Mouse (Mus musculus): Measurements from ENCODE around the gene Slc43a1. TPM values are rescaled to one million over a fixed set of nuclear protein-coding genes. Genes with fewer than 3 reads are reported as not detected.

Gene Slc43a1
- polyA plus RNA-seq, 1 experiment from 2014 or later = 36.6 TPM

GRCm38 (mm10) chr2:84838993-84839980 lies 637 bp downstream of the Slc43a1 start:
- under 1% methylated on average over 47 of the region's 47 CpGs for WGBS
- DNase-seq (ENCODE audit: low spot score) = peak; percentile 75
- Histone ChIP-seq H3K27me3 (ENCODE audit: low read depth, poor library complexity, severe bottlenecking) (peaks cover 22% of the 10 kb centered on the region; the same call in 1 of the 2 replicates), H3K36me3 (peaks cover 9% of the 10 kb centered on the region), H3K4me3 (peak overlapping the region; percentile 82), H3K4me1 (peaks cover 37% of the 10 kb centered on the region), H3K27ac (peak overlapping the region; percentile 96), H3K9me3 (replicated peaks) (no peaks in the 10 kb centered on the region)

- peak; percentile 90 for DNase-seq (ENCODE audit: low spot score)
- peaks cover 19% of the 10 kb centered on the region; the same call in 1 of the 2 replicates for H3K27me3 ChIP-seq (ENCODE audit: low read depth, poor library complexity, severe bottlenecking)
- peak overlapping the region; percentile 82 for H3K4me3 ChIP-seq
- no peaks in the 10 kb centered on the region for H3K9me3 ChIP-seq (replicated peaks)
- peak overlapping the region; percentile 96 for H3K27ac ChIP-seq
- H3K4me1 ChIP-seq = peaks cover 37% of the 10 kb centered on the region
- WGBS = under 1% methylated on average over 54 of the region's 54 CpGs
- peaks cover 18% of the 10 kb centered on the region for H3K36me3 ChIP-seq
Observed at GRCm38 (mm10) chr2:84840016-84840747, 1.5 kb downstream of the Slc43a1 start.

GRCm38 (mm10) chr2:84840748-84841563 lies 2.3 kb downstream of the Slc43a1 start:
- DNase-seq (ENCODE audit: low spot score) = no peak
- Histone ChIP-seq H3K27me3 (ENCODE audit: low read depth, poor library complexity, severe bottlenecking) (peaks cover 17% of the 10 kb centered on the region; the same call in 1 of the 2 replicates), H3K4me1 (peaks cover 37% of the 10 kb centered on the region), H3K27ac (peak overlapping the region; percentile 96), H3K9me3 (replicated peaks) (no peaks in the 10 kb centered on the region), H3K4me3 (peak overlapping the region; percentile 82), H3K36me3 (peaks cover 26% of the 10 kb centered on the region)
- 8% methylated on average over 17 of the region's 17 CpGs for WGBS

- Histone ChIP-seq H3K36me3 (peaks cover 35% of the 10 kb centered on the region), H3K27me3 (ENCODE audit: low read depth, poor library complexity, severe bottlenecking) (peaks cover 15% of the 10 kb centered on the region; the same call in 1 of the 2 replicates), H3K4me1 (peaks cover 36% of the 10 kb centered on the region), H3K9me3 (replicated peaks) (no peaks in the 10 kb centered on the region), H3K27ac (no peak overlapping the region), H3K4me3 (peak overlapping the region; percentile 82)
- no peak for DNase-seq (ENCODE audit: low spot score)
Observed at GRCm38 (mm10) chr2:84841905-84842304, 3.3 kb downstream of the Slc43a1 start.

GRCm38 (mm10) chr2:84843654-84844053 lies 5.0 kb downstream of the Slc43a1 start:
- WGBS = 81% methylated on average over 6 of the region's 6 CpGs
- DNase-seq (ENCODE audit: low spot score) = no peak
- Histone ChIP-seq H3K4me3 (no peak overlapping the region), H3K9me3 (replicated peaks) (no peaks in the 10 kb centered on the region), H3K27ac (no peak overlapping the region), H3K4me1 (peaks cover 29% of the 10 kb centered on the region), H3K27me3 (ENCODE audit: low read depth, poor library complexity, severe bottlenecking) (0 out of 2 replicates have a peak, but pooled peaks cover under 1% of the 10 kb centered on the region), H3K36me3 (peaks cover 51% of the 10 kb centered on the region)

GRCm38 (mm10) chr2:84845226-84845625 lies 6.6 kb downstream of the Slc43a1 start:
- 97% methylated on average over 1 of the region's 1 CpGs for WGBS
- no peak for DNase-seq (ENCODE audit: low spot score)
- Histone ChIP-seq H3K27ac (no peak overlapping the region), H3K4me1 (peaks cover 29% of the 10 kb centered on the region), H3K9me3 (replicated peaks) (no peaks in the 10 kb centered on the region), H3K36me3 (peaks cover 67% of the 10 kb centered on the region), H3K27me3 (ENCODE audit: low read depth, poor library complexity, severe bottlenecking) (no peaks in the 10 kb centered on the region), H3K4me3 (no peak overlapping the region)

- WGBS = 61% methylated on average over 7 of the region's 7 CpGs
- DNase-seq (ENCODE audit: low spot score) = no peak
- no peaks in the 10 kb centered on the region for H3K27me3 ChIP-seq (ENCODE audit: low read depth, poor library complexity, severe bottlenecking)
- H3K4me1 ChIP-seq = peaks cover 24% of the 10 kb centered on the region
- no peak overlapping the region for H3K27ac ChIP-seq
- peaks cover 96% of the 10 kb centered on the region for H3K36me3 ChIP-seq
- no peak overlapping the region for H3K4me3 ChIP-seq
- no peaks in the 10 kb centered on the region for H3K9me3 ChIP-seq (replicated peaks)
Observed at GRCm38 (mm10) chr2:84850407-84851129, 11.9 kb downstream of the Slc43a1 start.

- peaks cover 24% of the 10 kb centered on the region for H3K4me1 ChIP-seq
- WGBS = 37% methylated on average over 23 of the region's 23 CpGs
- H3K36me3 ChIP-seq = peaks cover 96% of the 10 kb centered on the region
- no peaks in the 10 kb centered on the region for H3K27me3 ChIP-seq (ENCODE audit: low read depth, poor library complexity, severe bottlenecking)
- no peak overlapping the region for H3K4me3 ChIP-seq
- peak; percentile 61 for DNase-seq (ENCODE audit: low spot score)
- H3K27ac ChIP-seq = no peak overlapping the region
- no peaks in the 10 kb centered on the region for H3K9me3 ChIP-seq (replicated peaks)
Observed at GRCm38 (mm10) chr2:84851130-84852040, 12.7 kb downstream of the Slc43a1 start.

GRCm38 (mm10) chr2:84855732-84856131 lies 17.1 kb downstream of the Slc43a1 start:
- WGBS = 58% methylated on average over 2 of the region's 2 CpGs
- H3K27me3 ChIP-seq (ENCODE audit: low read depth, poor library complexity, severe bottlenecking) = no peaks in the 10 kb centered on the region
- DNase-seq (ENCODE audit: low spot score) = peak; percentile 59

GRCm38 (mm10) chr2:84858551-84858950 lies 19.9 kb downstream of the Slc43a1 start:
- H3K9me3 ChIP-seq (replicated peaks) = no peaks in the 10 kb centered on the region
- no peaks in the 10 kb centered on the region for H3K4me1 ChIP-seq
- peaks cover 98% of the 10 kb centered on the region for H3K36me3 ChIP-seq
- no peaks in the 10 kb centered on the region for H3K27me3 ChIP-seq (ENCODE audit: low read depth, poor library complexity, severe bottlenecking)
- H3K27ac ChIP-seq = no peak overlapping the region
- WGBS = 93% methylated on average over 1 of the region's 1 CpGs
- DNase-seq (ENCODE audit: low spot score) = no peak
- H3K4me3 ChIP-seq = no peak overlapping the region

More at GRCm38 (mm10) chr2:84855732-84856131, 17.1 kb downstream of the Slc43a1 start:
- H3K4me3 ChIP-seq = no peak overlapping the region
- H3K27ac ChIP-seq = no peak overlapping the region
- H3K36me3 ChIP-seq = peaks cover 97% of the 10 kb centered on the region
- no peaks in the 10 kb centered on the region for H3K9me3 ChIP-seq (replicated peaks)
- peaks cover 7% of the 10 kb centered on the region for H3K4me1 ChIP-seq
